Mouse (Mus musculus) myocyte (in vitro differentiated cells): ENCODE data around the gene Vwa8. TPM values are rescaled to one million over a fixed set of nuclear protein-coding genes. Genes with fewer than 3 reads are reported as not detected.

Experiments
- H3K27me3 ChIP-seq: one replicate; pipeline ENCODE4 v1.6.1; 2011; ENCODE audit not compliant: control insufficient read depth, insufficient read depth, insufficient read length
- H3K36me3 ChIP-seq: one replicate; pipeline ENCODE4 v1.6.1; 2011; ENCODE audit not compliant: control insufficient read depth, insufficient read depth
- H3K4me2 ChIP-seq: one replicate; pipeline ENCODE4 v1.6.1; 2011; ENCODE audit warnings: low read depth, control low read depth
- H3K4me3 ChIP-seq: one replicate; pipeline ENCODE4 v1.5.1; 2011; ENCODE audit warnings: mild to moderate bottlenecking, control low read depth, moderate library complexity
- H3K79me2 ChIP-seq: one replicate; pipeline ENCODE4 v1.6.1; 2011; ENCODE audit not compliant: control insufficient read depth, insufficient read depth
- H3ac ChIP-seq: one replicate; pipeline ENCODE4 v1.6.1; 2011; ENCODE audit not compliant: control insufficient read depth, insufficient read length
- CEBPB ChIP-seq: IDR thresholded peaks from 2 replicates; pipeline ENCODE4 v1.6.1; 2011; ENCODE audit warnings: mild to moderate bottlenecking, moderate library complexity; ENCODE audit not compliant: poor library complexity, insufficient read depth, severe bottlenecking
- E2F4 ChIP-seq: IDR thresholded peaks from one replicate; pipeline ENCODE4 v1.6.1; 2011; ENCODE audit warnings: mild to moderate bottlenecking, control low read depth, moderate library complexity; ENCODE audit not compliant: insufficient read depth
- MAX ChIP-seq: IDR thresholded peaks from one replicate; pipeline ENCODE4 v1.6.1; 2011; ENCODE audit warnings: low read depth, mild to moderate bottlenecking, control low read depth
- MYOD1 ChIP-seq, 3 experiments: IDR thresholded peaks; one replicate each; pipeline ENCODE4 v1.6.1; 2011; ENCODE audit warnings: control low read depth in 2 of 3, low read depth in 2 of 3, mild to moderate bottlenecking in 2 of 3, moderate library complexity in 1 of 3; ENCODE audit not compliant: insufficient read length in 2 of 3, control insufficient read depth in 1 of 3
- MYOG ChIP-seq, 3 experiments: IDR thresholded peaks; one replicate each; pipeline ENCODE4 v1.6.1; 2011; ENCODE audit warnings: control low read depth in 2 of 3, low read depth in 2 of 3, mild to moderate bottlenecking in 2 of 3; ENCODE audit not compliant: insufficient read length in 2 of 3, control insufficient read depth in 1 of 3, insufficient read depth in 1 of 3
- POLR2A ChIP-seq: IDR thresholded peaks from one replicate; pipeline ENCODE4 v1.6.1; 2011; ENCODE audit warnings: low read depth, mild to moderate bottlenecking, control low read depth, moderate library complexity; ENCODE audit not compliant: insufficient read length
- POLR2AphosphoS2 ChIP-seq: IDR thresholded peaks from one replicate; pipeline ENCODE4 v1.6.1; 2011; ENCODE audit warnings: low read depth, control low read depth; ENCODE audit not compliant: insufficient read length
- REST ChIP-seq: IDR thresholded peaks from one replicate; pipeline ENCODE4 v1.6.1; 2011; ENCODE audit warnings: mild to moderate bottlenecking, control low read depth, moderate library complexity; ENCODE audit not compliant: insufficient read depth, insufficient read length
- SRF ChIP-seq: IDR thresholded peaks from one replicate; pipeline ENCODE4 v1.6.1; 2011; ENCODE audit warnings: low read depth; ENCODE audit not compliant: control insufficient read depth, insufficient read length
- TCF12 ChIP-seq: IDR thresholded peaks from one replicate; pipeline ENCODE4 v1.6.1; 2011; ENCODE audit warnings: mild to moderate bottlenecking, control low read depth; ENCODE audit not compliant: poor library complexity, insufficient read depth, severe bottlenecking
- TCF3 ChIP-seq: IDR thresholded peaks from one replicate; pipeline ENCODE4 v1.6.1; 2011; ENCODE audit warnings: low read depth, control low read depth; ENCODE audit not compliant: insufficient read length
- USF1 ChIP-seq: IDR thresholded peaks from one replicate; pipeline ENCODE4 v1.6.1; 2011; ENCODE audit warnings: low read depth, mild to moderate bottlenecking, control low read depth, moderate library complexity
- polyA plus RNA-seq: library from polyadenylated mRNA; unstranded; fragments of >200 nt; fragmentation: generic; extraction: Trizol; gene quantifications from one replicate; pipeline ENCODE4 v1.2.1, GENCODE M21; 2012; ENCODE audit warnings: missing spikeins

The Vwa8 gene
- polyA plus RNA-seq, 1 experiment, result 20.1 TPM

GRCm38 (mm10) chr14:79033396-79033795 is 184.5 kb downstream of the Vwa8 start:
- Histone ChIP-seq H3K79me2 (no peaks in the 10 kb centered on the region), H3K4me2 (no peak overlapping the region), H3K4me3 (no peak overlapping the region), H3K36me3 (peaks cover 4% of the 10 kb centered on the region), H3K27me3 (no peaks in the 10 kb centered on the region), H3ac (no peak overlapping the region)
- TF ChIP-seq MYOD1 (IDR thresholded peaks at IDR 0.05; ENCODE audit: control insufficient read depth in 1 of 3, insufficient read length in 2 of 3, low read depth in 2 of 3) (no peak), TCF12 (no peak)

GRCm38 (mm10) chr14:79034511-79034913 is 185.7 kb downstream of the Vwa8 start:
- H3K4me3 ChIP-seq, result no peak overlapping the region
- no peak for TF ChIP-seq USF1
- no peak for TF ChIP-seq MAX
- TF ChIP-seq TCF12, result no peak
- no peak for TF ChIP-seq TCF3
- TF ChIP-seq E2F4, result no peak
- no peak for TF ChIP-seq SRF
- no peak for TF ChIP-seq POLR2AphosphoS2
- no peak for TF ChIP-seq CEBPB
- TF ChIP-seq REST, result no peak
- no peak for TF ChIP-seq MYOD1 (IDR thresholded peaks at IDR 0.05; ENCODE audit: control insufficient read depth in 1 of 3, insufficient read length in 2 of 3, low read depth in 2 of 3)
- TF ChIP-seq POLR2A, result no peak
- TF ChIP-seq MYOG (IDR thresholded peaks at IDR 0.05; ENCODE audit: control insufficient read depth in 1 of 3, insufficient read depth in 1 of 3, insufficient read length in 2 of 3, low read depth in 2 of 3), result no peak
- H3K79me2 ChIP-seq, result no peaks in the 10 kb centered on the region
- no peak overlapping the region for H3K4me2 ChIP-seq
- peaks cover 4% of the 10 kb centered on the region for H3K36me3 ChIP-seq
- no peak overlapping the region for H3ac ChIP-seq
- H3K27me3 ChIP-seq, result no peaks in the 10 kb centered on the region

- no peak overlapping the region for H3K4me3 ChIP-seq
- H3K4me2 ChIP-seq, result no peak overlapping the region
- no peaks in the 10 kb centered on the region for H3K79me2 ChIP-seq
- TF ChIP-seq CEBPB (no peak), MYOG (IDR thresholded peaks at IDR 0.05; ENCODE audit: control insufficient read depth in 1 of 3, insufficient read depth in 1 of 3, insufficient read length in 2 of 3, low read depth in 2 of 3) (no peak), USF1 (no peak), POLR2AphosphoS2 (no peak), E2F4 (no peak), REST (no peak), TCF3 (no peak), TCF12 (no peak), POLR2A (no peak), MYOD1 (IDR thresholded peaks at IDR 0.05; ENCODE audit: control insufficient read depth in 1 of 3, insufficient read length in 2 of 3, low read depth in 2 of 3) (no peak), MAX (no peak), SRF (no peak)
- H3K36me3 ChIP-seq, result no peaks in the 10 kb centered on the region
- H3K27me3 ChIP-seq, result no peaks in the 10 kb centered on the region
- H3ac ChIP-seq, result no peak overlapping the region
Observed at GRCm38 (mm10) chr14:79035575-79035974, 186.7 kb downstream of the Vwa8 start.

GRCm38 (mm10) chr14:79047186-79047585 is 198.3 kb downstream of the Vwa8 start:
- TF ChIP-seq POLR2A, result no peak
- TF ChIP-seq CEBPB, result no peak
- TF ChIP-seq REST, result no peak
- H3ac ChIP-seq, result no peak overlapping the region
- no peaks in the 10 kb centered on the region for H3K36me3 ChIP-seq
- H3K79me2 ChIP-seq, result no peaks in the 10 kb centered on the region
- no peak overlapping the region for H3K4me2 ChIP-seq
- no peak overlapping the region for H3K4me3 ChIP-seq
- H3K27me3 ChIP-seq, result no peaks in the 10 kb centered on the region

- no peak overlapping the region for H3K4me2 ChIP-seq
- H3K4me3 ChIP-seq, result no peak overlapping the region
- no peak for TF ChIP-seq REST
- no peak for TF ChIP-seq MYOG (IDR thresholded peaks at IDR 0.05; ENCODE audit: control insufficient read depth in 1 of 3, insufficient read depth in 1 of 3, insufficient read length in 2 of 3, low read depth in 2 of 3)
- no peak for TF ChIP-seq CEBPB
- TF ChIP-seq TCF12, result no peak
- TF ChIP-seq POLR2AphosphoS2, result no peak
- no peak for TF ChIP-seq E2F4
- no peaks in the 10 kb centered on the region for H3K27me3 ChIP-seq
- no peaks in the 10 kb centered on the region for H3K36me3 ChIP-seq
- no peak overlapping the region for H3ac ChIP-seq
- no peaks in the 10 kb centered on the region for H3K79me2 ChIP-seq
Observed at GRCm38 (mm10) chr14:79047956-79048355, 199.1 kb downstream of the Vwa8 start.
